Mouse (Mus musculus) stomach, postnatal 0 days (tissue): ENCODE data around the gene Ubtf.

Source experiments
- CTCF ChIP-seq: IDR thresholded peaks from 2 replicates; pipeline ENCODE4 v1.5.1; 2016; ENCODE audit warnings: antibody characterized with exemption, low read depth, mild to moderate bottlenecking, moderate library complexity
- EP300 ChIP-seq: optimal IDR thresholded peaks from 2 replicates; pipeline ENCODE3; 2016; ENCODE audit warnings: antibody characterized with exemption

GRCm38 (mm10) chr11:102287485-102287884, 32.1 kb downstream of the Ubtf start:
- no peak for TF ChIP-seq CTCF
- TF ChIP-seq EP300, result no peak
